Mouse (Mus musculus): Measurements from ENCODE around the gene Il1rl1.

Gene Il1rl1

GRCm38 (mm10) chr1:40428910-40429675 is at the start of gene Il1rl1:
Gene Il1rl1 (plus strand): TSS chr1:40429570.
- no peak for DNase-seq (ENCODE audit: low spot score in 2 of 2)

DNA sequence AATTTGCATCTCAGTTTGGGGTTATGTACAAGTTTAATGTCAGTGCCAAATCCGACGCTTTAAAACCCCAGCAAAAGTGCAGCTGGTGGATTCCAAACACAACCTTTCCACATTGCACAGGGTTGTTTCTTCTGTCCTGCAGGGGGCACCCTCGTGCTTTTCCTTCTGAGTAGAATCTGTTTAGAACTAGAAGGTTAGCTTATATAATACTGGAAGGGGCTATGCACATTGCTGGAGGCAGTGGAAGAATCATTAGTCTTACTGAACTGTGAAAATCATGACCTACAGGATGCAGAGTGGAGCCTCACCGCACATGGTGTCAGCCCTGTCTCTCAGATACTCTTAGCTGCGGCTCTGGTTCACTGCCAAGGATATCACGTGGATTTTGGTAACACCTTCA is 49.3 kb upstream of the Il1rl1 start:
- DNase-seq (ENCODE audit: low spot score in 2 of 2) = peak; percentile 75 to 84

GRCm38 (mm10) chr1:40380990-40381389 is 48.4 kb upstream of the Il1rl1 start:
- DNase-seq (ENCODE audit: low spot score in 2 of 2) = no peak

DNA sequence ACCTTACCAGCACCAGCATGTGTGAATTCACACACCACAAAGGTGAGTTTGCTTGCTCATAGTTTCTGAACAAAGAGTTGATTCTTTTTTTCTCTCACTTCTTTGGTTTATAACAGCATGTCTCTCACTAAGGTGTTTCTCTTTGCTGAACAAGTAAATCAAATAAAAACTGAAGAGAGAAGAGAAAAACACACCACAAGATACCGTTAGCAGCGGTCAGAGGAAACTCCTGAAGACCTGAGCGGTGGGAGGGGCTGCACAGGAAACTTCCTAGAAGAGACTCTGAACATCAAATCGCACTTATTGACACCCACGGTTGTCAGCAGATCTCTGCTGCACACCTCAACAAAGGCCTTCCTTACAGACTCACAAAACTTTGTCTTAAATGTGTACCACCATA is 46.5 kb upstream of the Il1rl1 start:
- no peak for DNase-seq (ENCODE audit: low spot score in 2 of 2)

DNA sequence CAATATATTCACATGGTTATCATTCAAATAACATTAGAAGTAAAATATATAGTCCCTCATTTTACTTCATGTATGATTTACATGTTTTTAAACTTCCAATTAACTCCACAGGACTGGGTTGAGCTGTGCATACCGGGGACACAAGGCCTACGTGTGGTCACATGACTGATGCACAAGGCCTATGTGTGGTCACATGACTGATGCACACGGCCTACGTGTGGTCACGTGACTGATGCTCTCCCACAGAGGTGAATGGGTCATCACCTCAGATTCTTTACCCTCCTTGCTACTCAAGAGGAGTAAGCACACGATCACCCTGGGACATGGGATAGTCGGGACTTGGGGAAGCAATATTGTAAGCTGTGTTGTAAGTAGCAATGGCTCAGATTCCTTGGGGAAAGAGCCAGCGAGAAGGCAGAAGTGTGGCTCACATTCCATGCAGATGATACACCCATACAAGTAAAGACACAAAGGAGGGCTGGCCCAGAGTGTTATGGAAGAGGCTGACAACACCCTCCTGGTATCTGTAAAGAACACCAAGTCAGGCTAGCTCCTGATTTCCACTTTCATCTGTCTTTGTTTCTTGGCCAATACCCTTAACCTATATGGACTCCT is 44.3 kb upstream of the Il1rl1 start:
- no peak for DNase-seq (ENCODE audit: low spot score in 2 of 2)

- no peak for DNase-seq (ENCODE audit: low spot score in 2 of 2)
Observed at GRCm38 (mm10) chr1:40391374-40391773, 38.0 kb upstream of the Il1rl1 start.

GRCm38 (mm10) chr1:40392535-40392934 is 36.8 kb upstream of the Il1rl1 start:
- DNase-seq (ENCODE audit: low spot score in 2 of 2) = no peak

GRCm38 (mm10) chr1:40393214-40393613 is 36.2 kb upstream of the Il1rl1 start:
- DNase-seq (ENCODE audit: low spot score in 2 of 2) = no peak

DNA sequence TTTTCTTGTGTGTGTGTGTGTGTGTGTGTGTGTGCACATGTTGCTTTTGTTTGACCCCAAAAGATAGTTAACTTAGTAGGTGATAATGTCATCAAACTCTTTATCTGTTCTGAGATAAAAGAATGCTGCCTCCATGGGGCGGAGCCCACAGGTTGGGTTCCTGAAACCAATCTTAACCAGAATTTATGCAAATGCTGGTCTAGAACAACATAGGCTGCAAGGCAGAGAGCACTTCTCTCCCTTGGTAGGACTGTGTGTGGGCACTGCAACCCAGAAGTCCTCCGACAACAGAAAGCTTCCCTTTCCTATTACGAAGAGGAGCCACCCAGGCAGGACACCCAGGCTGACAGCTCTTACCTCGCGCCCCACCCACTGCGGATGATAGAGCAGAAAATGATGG is 29.7 kb upstream of the Il1rl1 start:
- DNase-seq (ENCODE audit: low spot score in 2 of 2) = no peak

DNA sequence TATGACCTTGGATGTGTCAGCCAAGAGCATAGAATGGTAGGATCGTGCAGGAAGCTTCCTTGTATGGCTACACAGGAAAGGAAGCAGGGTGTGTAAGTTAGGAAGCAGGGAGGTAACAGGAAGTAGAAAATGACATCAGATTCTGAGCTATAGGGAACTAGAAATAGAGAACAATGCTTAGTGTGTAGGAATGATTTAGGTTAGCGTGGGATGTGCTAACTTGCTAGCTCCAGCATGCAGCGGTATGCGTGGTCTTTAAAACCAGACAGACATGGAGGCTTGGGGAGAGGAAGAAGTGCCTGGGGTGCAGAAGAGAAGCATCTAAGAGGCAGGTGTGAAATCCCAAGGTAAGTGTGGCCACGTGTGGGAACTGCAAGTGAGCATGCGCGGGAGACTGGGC is 24.7 kb upstream of the Il1rl1 start:
- no peak for DNase-seq (ENCODE audit: low spot score in 2 of 2)

- DNase-seq (ENCODE audit: low spot score in 2 of 2) = no peak
Observed at GRCm38 (mm10) chr1:40409882-40410281, 19.5 kb upstream of the Il1rl1 start.

DNA sequence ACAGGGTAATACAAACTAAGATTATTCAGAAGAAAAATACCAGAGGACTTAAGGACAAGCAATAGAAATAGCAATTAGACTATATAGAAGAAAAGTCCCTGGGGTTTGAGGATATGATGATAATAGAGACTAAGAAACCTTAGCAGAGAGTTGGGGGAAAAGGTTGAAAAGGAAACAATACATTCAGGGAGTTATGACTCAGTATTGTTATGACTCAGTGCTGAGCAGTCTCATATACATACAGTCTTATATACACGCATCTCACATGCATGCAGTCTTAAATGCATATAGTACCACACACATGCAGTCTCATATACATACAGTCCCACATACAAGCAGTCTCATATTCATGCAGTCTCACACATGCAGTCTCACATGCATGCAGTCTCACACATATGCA is 16.3 kb upstream of the Il1rl1 start:
- no peak for DNase-seq (ENCODE audit: low spot score in 2 of 2)

GRCm38 (mm10) chr1:40414276-40414675 is 15.1 kb upstream of the Il1rl1 start:
- DNase-seq (ENCODE audit: low spot score in 2 of 2) = no peak

DNA sequence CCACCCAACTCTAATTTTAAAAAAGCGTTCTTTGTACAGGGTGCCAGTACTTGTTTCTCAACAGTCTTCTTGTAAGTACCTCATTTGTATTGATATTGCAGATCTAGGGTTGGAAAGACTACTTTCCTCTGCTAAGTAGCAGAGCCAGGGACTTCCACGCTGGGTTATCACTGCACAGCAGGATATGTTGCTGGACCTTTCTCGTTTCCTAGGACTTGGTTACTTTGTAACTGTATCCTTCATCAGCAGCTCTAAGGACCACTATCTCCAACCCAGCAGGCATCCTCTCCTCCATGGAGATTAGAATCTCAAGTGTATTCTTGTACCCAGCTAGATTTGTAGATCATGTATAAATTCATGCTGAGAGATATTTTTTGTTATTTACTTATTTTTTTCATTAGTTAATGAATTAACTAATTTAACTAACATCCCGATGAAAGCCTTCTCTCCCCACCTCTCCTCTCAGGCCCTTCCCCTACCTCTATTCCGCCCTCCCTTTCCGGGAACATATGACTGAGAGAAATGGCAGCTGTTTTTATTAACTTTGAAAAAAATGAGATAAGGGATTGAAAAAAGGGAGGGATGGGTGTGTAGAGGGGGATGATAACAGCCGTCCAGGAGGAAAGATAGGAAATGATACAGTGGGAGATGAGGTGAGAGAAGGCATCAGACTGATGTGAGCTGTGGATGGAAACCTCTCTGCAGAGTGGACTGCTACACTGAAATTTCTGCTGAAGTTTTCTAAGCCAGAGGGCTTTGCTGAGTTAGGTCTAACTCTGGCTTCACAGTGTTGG is 14.3 kb upstream of the Il1rl1 start:
- DNase-seq (ENCODE audit: low spot score in 2 of 2) = no peak

DNA sequence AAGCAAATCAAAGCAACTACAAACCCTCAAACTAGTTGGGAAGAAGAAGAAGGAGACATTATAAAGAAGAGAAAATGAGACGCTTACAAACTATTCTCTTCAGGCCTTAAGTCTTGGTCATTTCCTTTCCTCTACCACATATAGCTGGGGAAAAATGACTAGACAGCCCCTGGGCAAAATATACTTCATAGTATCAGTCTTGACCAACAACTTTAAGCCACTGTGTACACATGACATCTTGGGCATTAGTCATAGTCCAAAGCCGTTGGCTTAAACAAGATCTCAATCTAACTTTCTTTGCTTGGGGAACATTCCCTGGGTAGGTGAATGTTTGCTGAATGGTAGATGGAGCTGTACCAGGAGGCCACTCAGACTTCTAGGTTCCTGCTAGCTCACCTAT is 12.3 kb upstream of the Il1rl1 start:
- no peak for DNase-seq (ENCODE audit: low spot score in 2 of 2)

DNA sequence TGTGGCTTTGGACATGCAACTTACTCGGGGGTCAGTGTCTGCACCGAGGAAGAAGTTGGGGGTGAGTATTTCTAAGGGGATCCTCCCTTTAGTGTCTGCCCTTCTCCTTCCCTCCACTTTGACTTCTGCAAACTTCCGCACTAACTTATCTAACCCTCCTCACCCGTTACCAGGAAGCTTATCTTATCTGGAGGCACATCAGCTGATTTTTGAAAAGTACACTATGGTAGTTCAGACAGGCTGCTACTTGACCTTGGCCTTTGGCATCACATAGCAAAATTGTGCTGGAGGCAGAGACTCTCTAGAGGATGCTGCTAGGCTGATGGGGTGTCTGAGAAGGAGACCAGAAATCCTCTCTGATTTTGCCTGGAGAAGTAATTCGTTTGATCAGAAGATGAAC is 10.9 kb upstream of the Il1rl1 start:
- DNase-seq (ENCODE audit: low spot score in 2 of 2) = no peak

GRCm38 (mm10) chr1:40423892-40424291 is 5.5 kb upstream of the Il1rl1 start:
- DNase-seq (ENCODE audit: low spot score in 2 of 2) = no peak

DNA sequence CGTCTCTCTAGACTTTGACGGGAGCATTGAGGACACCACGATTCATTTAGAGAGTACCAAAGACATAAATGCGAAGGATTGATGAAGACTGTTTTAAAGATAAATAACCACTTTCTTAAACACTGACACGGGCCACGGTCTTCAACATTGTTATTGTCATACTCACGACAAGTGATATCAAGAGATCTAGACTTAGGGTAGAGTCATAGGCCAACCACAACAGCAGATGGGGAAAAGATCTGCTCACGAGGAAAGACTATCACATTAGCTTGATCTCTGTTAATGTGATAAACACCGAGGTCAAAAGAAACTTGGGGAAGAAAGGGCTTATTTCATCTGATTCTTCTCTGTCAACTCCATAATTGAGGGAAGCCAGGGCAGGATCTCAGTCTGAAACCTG is 2.1 kb upstream of the Il1rl1 start:
- no peak for DNase-seq (ENCODE audit: low spot score in 2 of 2)

DNA sequence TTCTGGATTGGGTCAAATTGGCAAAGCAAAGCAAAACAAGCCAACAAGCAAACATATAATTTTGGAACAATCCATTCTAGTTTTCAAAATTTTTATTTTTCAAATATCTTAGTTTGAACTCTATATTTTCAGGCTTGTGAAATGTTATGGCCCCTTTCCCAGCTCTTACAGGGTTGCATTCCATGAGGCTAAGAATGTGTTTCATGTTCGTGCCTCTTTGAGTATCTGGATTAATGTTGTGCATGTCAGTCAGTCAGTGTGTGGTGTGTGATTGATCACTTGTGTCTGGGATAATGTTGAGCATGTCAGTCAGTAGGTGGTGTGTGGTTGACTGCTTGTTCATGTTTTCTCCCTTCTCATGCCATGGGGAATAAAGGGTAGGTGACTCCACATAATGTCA is 1.5 kb upstream of the Il1rl1 start:
- no peak for DNase-seq (ENCODE audit: low spot score in 2 of 2)

DNA sequence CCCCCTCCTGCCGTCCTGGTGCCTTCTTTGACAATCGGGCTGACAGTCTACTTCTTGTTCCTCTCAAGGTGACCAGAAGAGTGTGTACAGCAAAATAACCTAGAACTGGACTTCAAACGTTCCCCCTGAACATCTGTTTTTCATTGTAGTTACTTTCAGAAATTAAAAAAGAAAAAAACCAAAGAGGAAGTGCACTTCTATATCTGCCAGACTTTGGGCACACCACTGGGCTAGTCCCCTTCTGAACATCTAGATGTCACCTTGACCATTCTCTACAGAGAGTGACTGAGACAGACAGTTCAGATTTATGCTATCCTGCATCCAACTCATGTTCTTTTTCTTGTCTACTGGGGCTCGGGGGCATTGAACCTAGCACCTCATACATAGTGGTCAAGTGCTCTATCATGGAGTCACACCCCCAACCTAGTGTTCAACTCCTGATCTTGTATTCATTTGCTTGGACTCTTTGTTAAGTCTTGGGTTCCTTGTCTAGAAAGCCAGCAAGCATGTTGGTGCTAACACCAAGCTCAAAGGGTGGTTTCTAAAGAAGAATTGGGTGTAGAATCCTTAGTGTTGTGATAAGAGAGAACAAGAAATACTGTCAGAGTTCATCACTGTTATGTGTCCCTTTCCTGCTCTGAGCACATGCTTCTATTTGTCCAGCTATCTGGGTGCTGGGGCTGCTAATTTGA is 919 bp downstream of the Il1rl1 start:
- DNase-seq (ENCODE audit: low spot score in 2 of 2) = no peak

GRCm38 (mm10) chr1:40432169-40432568 is 2.8 kb downstream of the Il1rl1 start:
- DNase-seq (ENCODE audit: low spot score in 2 of 2) = no peak

DNA sequence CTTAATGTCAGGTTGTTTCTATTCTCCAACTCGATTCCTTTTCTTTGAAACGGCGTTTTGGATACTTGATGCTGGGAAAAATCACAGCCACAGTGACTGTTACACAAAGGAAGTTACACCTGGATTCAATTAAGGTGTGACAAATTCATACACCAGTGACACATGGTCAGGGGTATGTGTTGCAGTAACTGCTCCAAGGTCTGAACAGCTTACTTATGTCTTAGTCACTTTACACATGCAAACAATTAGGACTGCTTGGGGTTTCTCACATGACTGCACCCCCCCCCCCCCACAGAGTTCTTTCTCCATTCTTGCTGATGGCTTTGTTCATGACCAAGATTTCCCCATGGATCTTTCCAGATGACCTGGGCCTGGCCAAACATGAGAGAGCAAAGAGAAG is 6.6 kb downstream of the Il1rl1 start:
- DNase-seq (ENCODE audit: low spot score in 2 of 2) = no peak

All from right cerebral cortex, postnatal 10 days (tissue).